Mouse (Mus musculus): ENCODE measurements around the gene Pcx. TPM values are rescaled to one million over a fixed set of nuclear protein-coding genes. Genes with fewer than 3 reads are reported as not detected.

Pcx gene
- total RNA-seq, 1 experiment from 2014 or later = 1.6 TPM

DNA sequence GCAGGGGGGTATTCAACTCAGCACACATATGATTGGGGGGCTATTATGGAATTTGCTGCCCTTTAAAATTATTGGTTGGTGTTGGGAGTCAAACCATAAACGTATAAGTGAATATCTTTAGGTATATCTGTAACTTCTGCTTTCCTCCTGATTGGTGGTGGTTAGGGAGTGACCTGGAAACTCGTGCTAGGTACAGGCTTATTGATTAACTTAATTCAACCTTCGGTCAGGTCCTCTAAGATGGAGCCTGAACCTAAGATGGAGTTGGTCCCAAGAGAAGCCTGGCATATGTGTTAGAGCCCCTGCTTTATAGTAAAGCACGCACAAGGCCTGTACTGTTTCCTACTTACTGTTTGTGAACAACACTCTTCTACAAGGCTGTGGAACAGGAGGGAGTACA, 34.8 kb downstream of the Pcx start:
- no peak for ATAC-seq (replicated peaks; ENCODE audit: low read depth, poor library complexity, severe bottlenecking)

GRCm38 (mm10) chr19:4545841-4546240, 35.6 kb downstream of the Pcx start:
- no peak for ATAC-seq (replicated peaks; ENCODE audit: low read depth, poor library complexity, severe bottlenecking)

- ATAC-seq (replicated peaks; ENCODE audit: low read depth, poor library complexity, severe bottlenecking) = no peak
Measured at GRCm38 (mm10) chr19:4547801-4548200, 37.5 kb downstream of the Pcx start.

DNA sequence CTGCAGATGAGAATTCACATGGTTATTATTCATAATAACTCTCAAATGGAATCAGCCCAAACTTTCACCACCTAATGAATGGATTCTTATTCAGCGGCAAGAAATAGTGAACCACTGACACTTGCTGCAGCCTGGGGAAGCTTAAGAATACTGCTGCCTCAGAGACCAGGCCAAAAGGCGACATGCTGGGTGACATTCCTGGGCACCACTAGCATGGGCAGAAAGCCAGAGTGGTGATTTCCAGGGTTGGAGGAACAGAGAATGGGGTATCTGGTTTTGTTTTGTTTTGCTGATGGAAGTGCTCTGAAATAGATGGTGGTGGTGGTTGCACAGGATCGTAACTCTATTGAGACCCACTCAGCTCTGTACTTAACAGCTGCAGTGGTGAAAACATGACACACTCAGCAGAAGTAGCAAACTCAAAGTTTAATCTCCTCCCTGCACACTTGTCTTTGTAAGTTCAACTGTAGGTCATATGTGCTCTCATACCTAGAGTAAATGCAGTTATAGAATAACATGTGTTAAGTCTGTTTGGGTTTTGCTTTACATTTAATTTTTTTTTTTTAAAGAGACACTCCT, 38.1 kb downstream of the Pcx start:
- no peak for ATAC-seq (replicated peaks; ENCODE audit: low read depth, poor library complexity, severe bottlenecking)

DNA sequence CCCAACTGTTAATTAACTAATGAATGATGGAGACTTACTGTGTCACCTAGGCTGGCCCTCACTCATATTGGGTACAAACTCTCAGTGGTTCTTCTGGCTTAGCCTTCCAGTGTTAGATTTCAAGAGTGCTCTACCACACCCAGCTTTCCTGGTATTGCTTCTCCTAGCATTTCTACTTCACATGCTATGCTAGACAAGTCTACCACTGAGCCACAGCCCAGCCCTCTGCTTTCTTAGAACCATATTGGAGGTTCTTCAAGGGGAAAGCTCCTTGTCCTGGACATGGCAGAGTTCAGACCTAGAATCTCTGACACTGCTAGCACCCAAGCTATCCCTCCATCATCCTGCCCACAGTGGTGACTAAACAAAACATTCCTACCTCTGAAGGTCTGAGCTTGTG, 44.0 kb downstream of the Pcx start:
- no peak for ATAC-seq (replicated peaks; ENCODE audit: low read depth, poor library complexity, severe bottlenecking)

DNA sequence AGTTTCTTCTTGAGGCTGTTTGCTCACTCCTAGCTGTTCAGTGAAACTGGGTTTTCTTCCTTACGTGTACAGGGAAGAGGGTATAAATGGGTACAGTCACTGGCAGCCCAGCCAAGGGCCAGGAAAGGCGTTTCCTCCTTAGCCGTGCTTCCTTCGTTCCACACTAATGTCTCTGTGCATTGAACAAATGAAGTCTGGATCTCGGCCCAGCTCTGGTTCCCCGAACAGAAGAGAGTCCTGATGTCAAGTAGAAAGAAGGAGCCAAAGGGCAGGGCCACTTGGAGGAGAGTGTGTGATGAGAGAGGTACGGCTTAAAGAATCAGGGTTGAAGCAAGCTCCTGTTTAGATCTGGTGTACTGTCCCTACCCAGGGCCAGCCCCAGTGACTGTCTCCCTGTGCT, 44.8 kb downstream of the Pcx start:
- ATAC-seq (replicated peaks; ENCODE audit: low read depth, poor library complexity, severe bottlenecking) = no peak

- no peak for ATAC-seq (replicated peaks; ENCODE audit: low read depth, poor library complexity, severe bottlenecking)
Measured at GRCm38 (mm10) chr19:4556787-4557186, 46.5 kb downstream of the Pcx start.

DNA sequence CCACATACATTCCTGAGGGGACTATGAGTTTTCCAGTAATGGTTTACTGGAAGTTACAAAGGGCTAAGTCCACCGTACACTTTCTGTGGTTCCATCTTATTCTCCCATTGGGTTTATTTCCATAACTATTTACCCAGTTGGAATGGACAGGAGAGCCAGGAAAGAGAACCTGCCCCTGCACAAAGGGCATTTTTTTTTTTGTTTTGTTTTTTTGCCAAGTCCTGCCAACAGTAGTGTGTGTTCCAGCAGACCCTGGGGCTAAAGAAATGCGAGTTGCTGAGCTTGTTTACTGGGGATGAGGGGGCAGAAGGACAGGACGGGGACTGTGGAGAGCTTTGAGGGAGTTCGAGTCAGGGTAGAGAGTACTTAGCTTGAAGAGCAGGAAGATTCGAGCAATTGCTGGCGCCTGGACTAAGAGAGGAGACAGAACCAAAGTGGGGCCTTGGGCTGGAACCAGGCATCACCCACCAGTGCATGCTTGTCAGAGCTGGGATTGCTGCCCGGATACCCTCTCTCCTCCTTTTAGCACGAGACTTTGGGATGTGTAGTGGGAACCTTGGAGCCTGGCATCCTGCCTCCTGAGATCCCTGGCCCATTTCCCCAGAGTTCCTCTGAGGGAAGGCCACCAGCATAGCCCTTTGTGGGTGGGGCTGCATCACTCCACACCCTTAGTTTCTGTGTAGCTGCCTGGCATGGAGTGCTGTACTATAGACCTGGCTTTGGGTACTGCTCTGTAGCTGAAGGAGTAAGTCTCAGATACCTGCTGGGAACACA, 47.7 kb downstream of the Pcx start:
- ATAC-seq (replicated peaks; ENCODE audit: low read depth, poor library complexity, severe bottlenecking) = peak; percentile 41; the same call in 1 of the 2 replicates

DNA sequence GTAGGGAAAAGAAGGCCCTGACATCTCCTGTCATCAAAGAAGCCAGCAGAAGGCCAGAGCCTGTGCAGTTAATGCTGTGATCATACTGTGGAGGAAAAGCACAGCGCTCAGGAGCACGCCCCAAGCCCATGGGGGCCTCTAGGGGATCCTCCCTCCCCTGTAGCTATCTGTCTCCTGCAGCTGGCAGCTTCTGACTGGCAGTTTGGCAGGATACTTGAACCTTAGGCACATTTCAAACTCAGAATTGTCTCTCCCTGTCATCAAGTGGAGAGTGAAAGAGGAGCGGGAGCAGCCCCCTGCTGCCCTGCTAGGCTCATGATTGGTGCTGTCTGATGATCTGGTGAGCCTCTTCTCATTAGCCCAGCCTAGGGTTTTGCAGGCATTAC, 48.3 kb downstream of the Pcx start:
- peak; percentile 73 for ATAC-seq (replicated peaks; ENCODE audit: low read depth, poor library complexity, severe bottlenecking)

DNA sequence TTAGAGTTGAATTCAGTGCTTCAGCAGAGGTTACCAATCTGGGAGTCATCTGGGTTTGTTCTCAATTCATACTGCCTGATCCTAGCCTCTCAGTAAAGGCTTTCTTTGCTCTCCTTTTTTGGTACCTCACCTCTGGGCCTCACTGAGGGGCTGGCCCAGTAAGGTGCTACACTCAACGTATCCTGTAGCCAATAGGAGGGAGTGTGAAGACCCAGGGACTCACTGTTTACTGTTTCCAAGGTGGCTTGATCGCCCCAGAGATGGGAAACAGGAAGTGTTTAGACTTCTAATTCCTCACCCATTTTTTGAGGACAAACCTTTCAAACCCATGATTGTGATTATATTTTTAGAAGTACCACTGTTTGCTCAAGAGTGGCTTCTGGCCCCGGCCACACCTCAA, 48.7 kb downstream of the Pcx start:
- ATAC-seq (replicated peaks; ENCODE audit: low read depth, poor library complexity, severe bottlenecking) = 0 out of 2 replicates have a peak, but pooled peaks have one; percentile 15

GRCm38 (mm10) chr19:4559588-4559987, 49.3 kb downstream of the Pcx start:
- no peak for ATAC-seq (replicated peaks; ENCODE audit: low read depth, poor library complexity, severe bottlenecking)

- no peak for ATAC-seq (replicated peaks; ENCODE audit: low read depth, poor library complexity, severe bottlenecking)
Measured at GRCm38 (mm10) chr19:4560205-4560604, 49.9 kb downstream of the Pcx start.

DNA sequence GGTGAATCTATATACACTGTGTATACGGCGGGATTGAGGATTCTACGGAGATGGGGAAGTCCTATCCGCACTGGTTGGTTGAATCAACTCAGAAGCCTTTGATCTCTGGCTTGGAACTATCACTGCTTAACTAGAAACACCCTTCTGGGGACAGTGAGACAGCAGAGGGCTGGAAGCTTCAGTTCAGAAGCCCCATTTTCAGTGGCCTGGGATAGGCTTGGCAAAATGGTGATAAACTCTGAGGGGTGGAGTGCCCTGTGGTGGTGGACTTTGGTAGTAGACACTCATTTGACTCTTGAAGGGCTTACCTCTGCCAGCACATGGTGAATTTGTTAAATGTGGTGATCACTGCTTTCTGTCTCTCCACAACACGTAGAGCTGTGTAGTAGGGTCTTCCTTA, 55.4 kb downstream of the Pcx start:
- no peak for ATAC-seq (replicated peaks; ENCODE audit: low read depth, poor library complexity, severe bottlenecking)

GRCm38 (mm10) chr19:4566880-4567279, 56.6 kb downstream of the Pcx start:
- no peak for ATAC-seq (replicated peaks; ENCODE audit: low read depth, poor library complexity, severe bottlenecking)

- no peak for ATAC-seq (replicated peaks; ENCODE audit: low read depth, poor library complexity, severe bottlenecking)
Measured at GRCm38 (mm10) chr19:4567665-4568064, 57.4 kb downstream of the Pcx start.

- no peak for ATAC-seq (replicated peaks; ENCODE audit: low read depth, poor library complexity, severe bottlenecking)
Measured at GRCm38 (mm10) chr19:4568832-4569231, 58.6 kb downstream of the Pcx start.

GRCm38 (mm10) chr19:4569356-4570236, 59.3 kb downstream of the Pcx start:
- no peak for ATAC-seq (replicated peaks; ENCODE audit: low read depth, poor library complexity, severe bottlenecking)

DNA sequence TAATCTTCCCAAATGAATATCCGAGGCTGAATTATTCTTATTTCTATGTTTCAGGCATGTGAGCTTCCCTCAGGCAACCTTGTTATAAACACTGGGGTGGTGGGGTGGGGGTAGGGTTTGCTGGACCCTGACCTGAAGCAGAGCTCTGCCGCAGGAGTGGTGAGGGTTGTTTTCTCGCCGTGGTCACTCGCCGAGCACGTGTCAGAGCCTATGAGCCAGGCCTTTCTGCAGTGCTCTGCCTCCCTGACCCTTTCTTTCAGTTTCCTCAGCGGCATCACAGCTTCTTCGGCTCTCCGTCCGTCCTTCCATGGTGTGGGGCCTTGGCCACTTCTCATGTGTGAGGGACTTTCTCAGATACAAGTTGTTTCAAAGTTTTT, 60.0 kb downstream of the Pcx start:
- ATAC-seq (replicated peaks; ENCODE audit: low read depth, poor library complexity, severe bottlenecking) = no peak

DNA sequence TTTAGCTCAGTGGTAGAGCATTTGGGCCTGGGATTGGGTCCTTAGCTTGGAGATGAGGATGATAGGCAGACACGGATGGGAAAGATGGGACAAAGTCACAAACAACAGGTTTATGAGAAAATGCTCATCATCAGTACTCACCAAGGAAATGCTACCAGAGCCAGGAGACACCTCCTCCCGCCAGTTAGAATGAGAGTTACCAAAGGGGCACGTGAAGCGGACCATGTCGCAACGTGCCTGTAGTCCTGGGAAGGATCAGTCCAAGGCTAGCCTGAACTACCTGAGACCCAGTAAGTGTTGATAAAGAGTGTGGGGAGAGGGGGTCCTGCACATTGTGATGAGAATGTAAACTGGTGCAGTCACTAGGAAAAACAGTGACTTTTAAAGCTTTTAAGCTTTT, 60.5 kb downstream of the Pcx start:
- no peak for ATAC-seq (replicated peaks; ENCODE audit: low read depth, poor library complexity, severe bottlenecking)

- no peak for ATAC-seq (replicated peaks; ENCODE audit: low read depth, poor library complexity, severe bottlenecking)
Measured at GRCm38 (mm10) chr19:4571658-4572057, 61.4 kb downstream of the Pcx start.

GRCm38 (mm10) chr19:4572061-4572460, 61.8 kb downstream of the Pcx start:
- ATAC-seq (replicated peaks; ENCODE audit: low read depth, poor library complexity, severe bottlenecking) = no peak

Measured in common myeloid progenitor, adult 5-6 weeks (primary cell).